9 mouse cellular contexts compared by ENCODE assay signal in genomic region chr8:34320158-34320587, GRCm38 (mm10).
DNase-seq lines count a peak whose midpoint lies in the region; ATAC-seq lines count a peak whose summit lies in the region.
"Had no signal": no experiment of that assay in that cellular context is flagged by ENCODE, and none has a peak within 500 bp of the region (broad histone marks: within the 10 kb centered on the region; RNA-seq: fewer than 3 reads in every experiment).

No protein-coding gene starts in this region.

- no peaks in the 10 kb centered on the region for H3K9me3 ChIP-seq in forebrain, embryonic 13.5 days (replicated peaks)
- no peaks in the 10 kb centered on the region for H3K9me3 ChIP-seq in neural tube, embryonic 11.5 days (ENCODE audit: control insufficient read depth, low read length)
- H3K9me3 ChIP-seq in liver, embryonic 11.5 days (ENCODE audit: control insufficient read depth, low read length) = no peaks in the 10 kb centered on the region

- no peaks in the 10 kb centered on the region for H3K36me3 ChIP-seq in forebrain, embryonic 13.5 days (ENCODE audit: poor library complexity, severe bottlenecking)
- no peaks in the 10 kb centered on the region for H3K36me3 ChIP-seq in neural tube, embryonic 11.5 days (ENCODE audit: control insufficient read depth, insufficient read depth, low read length)
- H3K36me3 ChIP-seq in liver, embryonic 11.5 days (ENCODE audit: control insufficient read depth, insufficient read depth, low read length) = no peaks in the 10 kb centered on the region

- peak overlapping the region; percentile 37 for H3K4me2 ChIP-seq in forebrain, embryonic 13.5 days
- H3K4me2 ChIP-seq in neural tube, embryonic 11.5 days (ENCODE audit: low read depth) = no peak overlapping the region
- no peak overlapping the region for H3K4me2 ChIP-seq in liver, embryonic 11.5 days

- DNase-seq in cerebellum, postnatal 14 days = peak; percentile 34 to 45
- no peak for DNase-seq in cerebellum, adult 11-12 months
- peak; percentile 27 for DNase-seq in large intestine, adult 2 months (ENCODE audit: low read depth, low spot score)
- peak; percentile 54 for DNase-seq in neural tube, embryonic 11.5 days (ENCODE audit: low spot score)
- no peak for DNase-seq in liver, embryonic 11.5 days (ENCODE audit: low spot score)
- DNase-seq in natural killer cell, adult 2 months (ENCODE audit: low spot score in 2 of 2) = no peak
- no peak for DNase-seq in ovary, postnatal 36 days (ENCODE audit: low spot score)

- no peak overlapping the region for H3K4me3 ChIP-seq in forebrain, embryonic 13.5 days
- H3K4me3 ChIP-seq in neural tube, embryonic 11.5 days (ENCODE audit: low read depth, low read length) = no peak overlapping the region
- H3K4me3 ChIP-seq in liver, embryonic 11.5 days (ENCODE audit: low read depth, low read length) = no peak overlapping the region
- H3K4me3 ChIP-seq: erythroblast, embryonic 14.5 days had no signal

- WGBS in forebrain, embryonic 13.5 days = under 1% methylated on average over 6 of the region's 6 CpGs
- 32% methylated on average over 6 of the region's 6 CpGs for WGBS in large intestine, adult 2 months
- WGBS in neural tube, embryonic 11.5 days = 24% methylated on average over 6 of the region's 6 CpGs
- WGBS in liver, embryonic 11.5 days = 77% methylated on average over 6 of the region's 6 CpGs

- peak overlapping the region; percentile 79 for H3K27ac ChIP-seq in forebrain, embryonic 13.5 days
- H3K27ac ChIP-seq in neural tube, embryonic 11.5 days (ENCODE audit: low read depth, low read length) = no peak overlapping the region
- no peak overlapping the region for H3K27ac ChIP-seq in liver, embryonic 11.5 days (ENCODE audit: low read depth, low read length)

- ATAC-seq in forebrain, embryonic 13.5 days = peak; percentile 82
- peak; percentile 76 for ATAC-seq in neural tube, embryonic 11.5 days (ENCODE audit: insufficient read depth, low FRiP score, low TSS enrichment)
- ATAC-seq in liver, embryonic 11.5 days (replicated peaks; ENCODE audit: low FRiP score) = no peak

- H3K4me1 ChIP-seq in forebrain, embryonic 13.5 days = peaks cover 47% of the 10 kb centered on the region
- peaks cover 9% of the 10 kb centered on the region; the same call in 1 of the 2 replicates for H3K4me1 ChIP-seq in neural tube, embryonic 11.5 days (ENCODE audit: control insufficient read depth, insufficient read depth, low read length)
- H3K4me1 ChIP-seq in liver, embryonic 11.5 days (replicated peaks; ENCODE audit: control insufficient read depth, insufficient read depth, low read length) = no peaks in the 10 kb centered on the region

- no peaks in the 10 kb centered on the region for H3K27me3 ChIP-seq in forebrain, embryonic 13.5 days
- H3K27me3 ChIP-seq in neural tube, embryonic 11.5 days (ENCODE audit: control insufficient read depth, insufficient read depth, low read length) = no peaks in the 10 kb centered on the region
- no peaks in the 10 kb centered on the region; the same call in 1 of the 2 replicates for H3K27me3 ChIP-seq in liver, embryonic 11.5 days (replicated peaks; ENCODE audit: control insufficient read depth, insufficient read depth, low read length)

- no peak overlapping the region for H3K9ac ChIP-seq in forebrain, embryonic 13.5 days
- no peak overlapping the region for H3K9ac ChIP-seq in neural tube, embryonic 11.5 days (ENCODE audit: low read length)
- no peak overlapping the region for H3K9ac ChIP-seq in liver, embryonic 11.5 days (ENCODE audit: low read depth, low read length)

Comparison
In these comparisons a context has a peak if more than half of its experiments do, and no peak if none do; other contexts are left out.
1. DNase-seq: peak in cerebellum, postnatal 14 days (2 of 2), large intestine, adult 2 months (single experiment) and neural tube, embryonic 11.5 days (single experiment); none in cerebellum, adult 11-12 months (single experiment), liver, embryonic 11.5 days (single experiment), natural killer cell, adult 2 months (0 of 2) and ovary, postnatal 36 days (single experiment).